Mouse (Mus musculus) CH12.LX (cell line): ENCODE results near the gene Mpv17l2. TPM values are rescaled to one million over a fixed set of nuclear protein-coding genes. Genes with fewer than 3 reads are reported as not detected.

ENCODE experiments used
- DNase-seq: peaks from one replicate; pipeline ENCODE4 v3.0.0-alpha.2; 2013; ENCODE audit errors: extremely low read depth
- H3K27ac ChIP-seq: 2 replicates; pipeline ENCODE4 v1.5.1; 2012; ENCODE audit warnings: low read depth, mild to moderate bottlenecking, control low read depth, moderate library complexity; ENCODE audit not compliant: insufficient read depth
- H3K27me3 ChIP-seq: replicated peaks from 2 replicates; pipeline ENCODE3; 2012; ENCODE audit warnings: inconsistent platforms
- H3K36me3 ChIP-seq, 2 experiments: replicated peaks in 1 of 2; 2 replicates each; pipeline versions ENCODE3 to v1.6.1; 2012; ENCODE audit warnings: inconsistent platforms in 1 of 2, low read length in 1 of 2, mild to moderate bottlenecking in 1 of 2, mixed read lengths in 1 of 2, moderate library complexity in 1 of 2; ENCODE audit not compliant: control insufficient read depth in 1 of 2, insufficient read depth in 1 of 2
- H3K4me1 ChIP-seq, 2 experiments: 2 replicates each; pipeline ENCODE4 v1.6.1; 2012; ENCODE audit warnings: inconsistent platforms in 1 of 2, moderate library complexity in 1 of 2; ENCODE audit not compliant: insufficient read depth in 2 of 2, control insufficient read depth in 1 of 2
- H3K4me2 ChIP-seq: 2 replicates; pipeline ENCODE4 v1.6.1; 2012; ENCODE audit warnings: low read depth, mild to moderate bottlenecking, control low read depth; ENCODE audit not compliant: poor library complexity, insufficient read depth, severe bottlenecking
- H3K4me3 ChIP-seq, 3 experiments: fragments of 150-350 bp in 1 of 3; sonication (generic) in 1 of 3; replicated peaks in 1 of 3; 2 replicates each; pipeline versions ENCODE3 to v1.5.1; 2011 to 2012; ENCODE audit warnings: low read depth in 2 of 3, low read length in 2 of 3, mild to moderate bottlenecking in 2 of 3, moderate library complexity in 2 of 3, control low read depth in 1 of 3, improper control_type of control experiment in 1 of 3, inconsistent platforms in 1 of 3, mixed read lengths in 1 of 3; ENCODE audit not compliant: poor library complexity in 1 of 3
- H3K79me2 ChIP-seq: replicated peaks from 2 replicates; pipeline ENCODE4 v1.6.1; 2012; ENCODE audit warnings: mild to moderate bottlenecking, moderate library complexity; ENCODE audit not compliant: control insufficient read depth, poor library complexity, insufficient read depth, severe bottlenecking; ENCODE audit errors: extremely low read depth
- H3K9ac ChIP-seq: 2 replicates; pipeline ENCODE4 v1.6.1; 2012; ENCODE audit warnings: low read depth, mild to moderate bottlenecking, control low read depth, moderate library complexity; ENCODE audit not compliant: insufficient read depth
- H3K9me3 ChIP-seq: replicated peaks from 2 replicates; pipeline ENCODE3; 2012; ENCODE audit warnings: low read length, inconsistent platforms, mixed read lengths
- BHLHE40 ChIP-seq: IDR thresholded peaks from 2 replicates; pipeline ENCODE4 v1.6.1; 2011; ENCODE audit warnings: mild to moderate bottlenecking, low read depth, low read length, improper control_type of control experiment
- CHD1 ChIP-seq: IDR thresholded peaks from 2 replicates; pipeline ENCODE4 v1.6.1; 2012; ENCODE audit warnings: low read depth, low read length, improper control_type of control experiment, inconsistent platforms
- CHD2 ChIP-seq: IDR thresholded peaks from 2 replicates; pipeline ENCODE4 v1.6.1; 2011; ENCODE audit warnings: low read length, improper control_type of control experiment
- E2F4 ChIP-seq: IDR thresholded peaks from 2 replicates; pipeline ENCODE4 v1.6.1; 2011; ENCODE audit warnings: low read depth, low read length, improper control_type of control experiment; ENCODE audit not compliant: insufficient replicate concordance
- ELF1 ChIP-seq: IDR thresholded peaks from 2 replicates; pipeline ENCODE4 v1.6.1; 2014; ENCODE audit warnings: low read depth, mild to moderate bottlenecking, inconsistent platforms, low read length, improper control_type of control experiment
- ETS1 ChIP-seq: conservative IDR thresholded peaks from 2 replicates; pipeline ENCODE4 v1.6.1; 2012; ENCODE audit warnings: low read depth, mild to moderate bottlenecking, inconsistent platforms, low read length, improper control_type of control experiment, moderate library complexity
- HCFC1 ChIP-seq: IDR thresholded peaks from 2 replicates; pipeline ENCODE4 v1.6.1; 2012; ENCODE audit warnings: low read depth, mild to moderate bottlenecking, inconsistent platforms, low read length, improper control_type of control experiment
- IRF4 ChIP-seq: IDR thresholded peaks from 2 replicates; pipeline ENCODE4 v1.6.1; 2014; ENCODE audit warnings: low read depth, mild to moderate bottlenecking, inconsistent platforms, low read length, improper control_type of control experiment
- JUN ChIP-seq: IDR thresholded peaks from 2 replicates; pipeline ENCODE4 v1.6.1; 2011; ENCODE audit warnings: low read depth, mild to moderate bottlenecking, low read length, improper control_type of control experiment, moderate library complexity; ENCODE audit not compliant: insufficient read depth
- KAT2A ChIP-seq: IDR thresholded peaks from 2 replicates; pipeline ENCODE4 v1.6.1; 2012; ENCODE audit warnings: low read length, improper control_type of control experiment, inconsistent platforms; ENCODE audit not compliant: insufficient replicate concordance
- MAFK ChIP-seq: IDR thresholded peaks from 2 replicates; pipeline ENCODE4 v1.6.1; 2011; ENCODE audit warnings: low read length, improper control_type of control experiment; ENCODE audit not compliant: insufficient replicate concordance
- MAX ChIP-seq: IDR thresholded peaks from 2 replicates; pipeline ENCODE4 v1.6.1; 2011; ENCODE audit warnings: low read length, improper control_type of control experiment
- MAZ ChIP-seq: IDR thresholded peaks from 2 replicates; pipeline ENCODE4 v1.6.1; 2012; ENCODE audit warnings: low read depth, mild to moderate bottlenecking, inconsistent platforms, low read length, improper control_type of control experiment, moderate library complexity
- MEF2A ChIP-seq: IDR thresholded peaks from 2 replicates; pipeline ENCODE4 v1.6.1; 2014; ENCODE audit warnings: low read depth, mild to moderate bottlenecking, inconsistent platforms, low read length, improper control_type of control experiment, borderline replicate concordance
- MXI1 ChIP-seq: IDR thresholded peaks from 2 replicates; pipeline ENCODE4 v1.6.1; 2011; ENCODE audit warnings: mild to moderate bottlenecking, low read depth, low read length, improper control_type of control experiment
- NELFE ChIP-seq: IDR thresholded peaks from 2 replicates; pipeline ENCODE4 v1.6.1; 2011; ENCODE audit warnings: low read depth, low read length, improper control_type of control experiment
- NRF1 ChIP-seq: IDR thresholded peaks from 2 replicates; pipeline ENCODE4 v1.6.1; 2014; ENCODE audit warnings: low read depth, mild to moderate bottlenecking, inconsistent platforms, low read length, improper control_type of control experiment, moderate library complexity
- POLR2A ChIP-seq: IDR thresholded peaks from 2 replicates; pipeline ENCODE4 v1.6.1; 2011; ENCODE audit warnings: low read depth, mild to moderate bottlenecking, improper control_type of control experiment, low read length
- POLR2AphosphoS2 ChIP-seq: IDR thresholded peaks from 2 replicates; pipeline ENCODE4 v1.6.1; 2011; ENCODE audit warnings: low read depth, low read length, improper control_type of control experiment
- RAD21 ChIP-seq: IDR thresholded peaks from 2 replicates; pipeline ENCODE4 v1.6.1; 2011; ENCODE audit warnings: low read depth, mild to moderate bottlenecking, low read length, improper control_type of control experiment, moderate library complexity
- SIN3A ChIP-seq: IDR thresholded peaks from 2 replicates; pipeline ENCODE4 v1.6.1; 2012; ENCODE audit warnings: low read length, improper control_type of control experiment, inconsistent platforms
- SMC3 ChIP-seq: IDR thresholded peaks from 2 replicates; pipeline ENCODE4 v1.6.1; 2011; ENCODE audit warnings: low read depth, low read length, improper control_type of control experiment
- TBP ChIP-seq: conservative IDR thresholded peaks from 2 replicates; pipeline ENCODE4 v1.6.1; 2011; ENCODE audit warnings: low read depth, low read length, improper control_type of control experiment
- TCF12 ChIP-seq: IDR thresholded peaks from 2 replicates; pipeline ENCODE4 v1.6.1; 2014; ENCODE audit warnings: low read depth, mild to moderate bottlenecking, inconsistent platforms, low read length, improper control_type of control experiment
- UBTF ChIP-seq: IDR thresholded peaks from 2 replicates; pipeline ENCODE4 v1.6.1; 2012; ENCODE audit warnings: low read depth, mild to moderate bottlenecking, inconsistent platforms, low read length, improper control_type of control experiment, moderate library complexity
- USF2 ChIP-seq: conservative IDR thresholded peaks from 2 replicates; pipeline ENCODE4 v1.6.1; 2011; ENCODE audit warnings: low read depth, low read length, improper control_type of control experiment
- ZMIZ1 ChIP-seq: IDR thresholded peaks from 2 replicates; pipeline ENCODE4 v1.6.1; 2012; ENCODE audit warnings: low read depth, mild to moderate bottlenecking, inconsistent platforms, low read length, improper control_type of control experiment
- dilution Hi-C: fragments of 300-500 bp; cut with MboI; formaldehyde crosslinking; loops from 2 replicates; pipeline ENCODE4 v1.14.3; 2020; ENCODE audit warnings: low sequenced_read_pairs; ENCODE audit not compliant: extremely low pct_unique_long_range_greater_than_20kb, extremely low pct_ligation_motif_present
- in situ Hi-C: fragments of 300-500 bp; cut with MboI; formaldehyde crosslinking; loops from 3 replicates; pipeline ENCODE4 v1.14.3; 2019; ENCODE audit warnings: low sequenced_read_pairs, low pct_ligation_motif_present, low pct_unique_long_range_greater_than_20kb, mixed read lengths
- polyA plus RNA-seq: library from polyadenylated mRNA; unstranded; fragments of >175 nt; gene quantifications from 2 replicates; pipeline ENCODE4 v1.2.1, GENCODE M21; 2012; ENCODE audit warnings: low read depth; ENCODE audit not compliant: insufficient read length
- total RNA-seq, 2 experiments: library from RNA; depleted of rRNA; stranded (reverse); fragments of 300-350 nt in 1 of 2; fragments of >200 nt in 1 of 2; gene quantifications; 2 replicates each; pipeline ENCODE4 v1.2.3; 2012 to 2014

The Mpv17l2 gene
- total and polyA plus RNA-seq, 3 experiments = 25.3 to 36.1 (median 27.1) TPM

DNA sequence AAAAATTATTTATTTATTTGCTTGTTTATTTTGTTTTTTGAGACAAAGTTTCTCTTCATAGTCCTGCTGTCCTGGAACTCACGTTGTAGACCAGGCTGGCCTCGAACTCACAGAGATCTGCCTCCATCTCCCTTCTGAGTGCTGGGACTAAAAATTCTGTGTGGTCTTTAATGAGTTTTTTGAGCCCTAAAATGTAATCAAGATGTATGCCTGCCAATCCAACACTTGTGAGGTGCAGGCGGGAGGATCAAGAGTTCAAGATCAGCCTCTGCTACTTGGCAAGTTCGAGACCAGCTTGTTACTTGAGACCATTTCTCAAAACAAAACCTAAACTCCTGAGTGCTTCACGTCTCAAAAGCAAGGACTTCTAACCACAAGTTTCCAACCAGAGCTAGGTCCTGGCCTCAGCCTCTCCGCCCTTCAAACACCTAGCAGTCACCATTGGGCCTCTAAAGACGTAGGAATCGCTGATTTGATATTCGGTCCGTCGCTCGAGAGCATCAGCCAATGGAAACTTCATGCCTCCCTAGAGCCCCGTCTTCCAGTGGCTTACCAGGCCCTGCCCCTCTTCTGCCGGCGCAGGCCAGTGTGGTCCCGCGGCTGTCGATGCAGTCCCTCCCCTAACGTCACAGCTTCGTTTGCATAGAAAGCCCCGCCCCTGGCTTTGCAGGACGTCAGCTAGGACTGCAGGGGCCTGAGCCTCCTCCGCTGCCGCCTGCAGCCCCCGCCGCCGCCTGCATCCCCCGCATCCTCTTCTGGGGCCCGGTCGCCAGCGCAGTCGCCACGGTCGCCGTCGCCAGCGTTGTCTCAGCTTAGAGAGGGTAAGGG, 6.5 kb downstream of the Mpv17l2 start, which contains the start of gene Rab3a (continued):
- TF ChIP-seq SMC3 = no peak

DNA sequence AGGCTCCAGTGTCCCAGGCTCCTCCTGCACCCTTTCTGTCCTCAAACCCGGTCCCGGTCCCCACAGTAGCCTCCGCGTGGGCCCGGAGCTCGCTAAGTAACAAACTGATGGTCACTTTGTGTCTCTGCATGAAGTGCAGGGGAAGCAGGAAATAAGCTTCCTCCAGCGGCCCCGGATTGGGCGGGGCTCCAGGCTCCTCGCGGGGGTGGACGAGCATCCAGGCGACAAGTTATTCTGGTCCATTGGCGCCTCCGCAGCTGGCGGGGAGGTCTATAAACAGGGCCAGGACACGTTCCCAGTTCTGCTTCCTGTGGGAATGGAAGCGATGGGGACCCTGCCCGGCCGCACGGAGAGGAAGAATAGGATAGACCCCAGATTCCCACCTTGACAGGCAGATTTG, 7.6 kb downstream of the Mpv17l2 start:
- peak overlapping the region; percentile 52 for H3K27ac ChIP-seq
- peak; percentile 67 for DNase-seq
- peak overlapping the region; percentile 42 for H3K9ac ChIP-seq
- in situ Hi-C loops (loop anchor here (5.0 kb wide), 1 partner anchor 36 kb away; the partner anchor contains the start of gene Gm3336), dilution Hi-C loops (no loop called here)
- no peaks in the 10 kb centered on the region for H3K79me2 ChIP-seq
- H3K4me2 ChIP-seq = peak overlapping the region; percentile 52
- peaks cover 9 to 44% of the 10 kb centered on the region in 2 experiments for H3K4me1 ChIP-seq
- no peaks in the 10 kb centered on the region for H3K27me3 ChIP-seq
- H3K36me3 ChIP-seq = peaks cover 14 to 45% of the 10 kb centered on the region in 2 experiments
- no peaks in the 10 kb centered on the region for H3K9me3 ChIP-seq
- peak overlapping the region; percentile 16 to 51 (median 27) for H3K4me3 ChIP-seq
- no peak for TF ChIP-seq RAD21
- TF ChIP-seq POLR2AphosphoS2 = no peak
- 0 out of 2 replicates have a peak, but pooled peaks have one; percentile 18 for TF ChIP-seq BHLHE40
- TF ChIP-seq ZMIZ1 = 0 out of 2 replicates have a peak, but pooled peaks have one; percentile 39
- TF ChIP-seq MAX = no peak; the same call in 1 of the 2 replicates
- TF ChIP-seq NRF1 = 0 out of 2 replicates have a peak, but pooled peaks have one; percentile 15
- TF ChIP-seq MAZ = 0 out of 2 replicates have a peak, but pooled peaks have one; percentile 18
- TF ChIP-seq JUN = no peak
- no peak for TF ChIP-seq CHD1
- TF ChIP-seq MXI1 = no peak; the same call in 1 of the 2 replicates
- TF ChIP-seq MAFK = no peak
- no peak for TF ChIP-seq CHD2
- TF ChIP-seq USF2 = no peak
- TF ChIP-seq TCF12 = peak; percentile 63
- TF ChIP-seq ETS1 = no peak
- TF ChIP-seq POLR2A = peak; percentile 76
- TF ChIP-seq E2F4 = no peak
- no peak for TF ChIP-seq KAT2A
- TF ChIP-seq HCFC1 = peak; percentile 12; the same call in 1 of the 2 replicates
- peak; percentile 32; the same call in 1 of the 2 replicates for TF ChIP-seq IRF4
- TF ChIP-seq TBP = no peak
- no peak for TF ChIP-seq UBTF
- TF ChIP-seq SIN3A = peak; percentile 39
- TF ChIP-seq MEF2A = no peak
- TF ChIP-seq SMC3 = no peak
- peak; percentile 76 for TF ChIP-seq ELF1
- peak; percentile 65 for TF ChIP-seq NELFE
- TF ChIP-seq, all 38 proteins: peak for 11
